Mouse (Mus musculus) hindbrain, embryonic 10.5 days (tissue): ENCODE data around the gene Fam181b. TPM values are rescaled to one million over a fixed set of nuclear protein-coding genes. Genes with fewer than 3 reads are reported as not detected.

ENCODE experiments used
- DNase-seq: peaks from one replicate; pipeline ENCODE4 v3.0.0-alpha.2; 2017; ENCODE audit warnings: low spot score
- H3K27ac ChIP-seq: fragments of 300-500 bp; sonication (generic); 2 replicates; pipeline ENCODE4 v1.5.1; 2016; ENCODE audit warnings: mild to moderate bottlenecking, moderate library complexity
- H3K27me3 ChIP-seq: fragments of 300-500 bp; sonication (generic); 2 replicates; pipeline ENCODE4 v1.6.1; 2016; ENCODE audit warnings: mild to moderate bottlenecking; ENCODE audit not compliant: poor library complexity, insufficient read depth, severe bottlenecking
- H3K36me3 ChIP-seq: fragments of 300-500 bp; sonication (generic); 2 replicates; pipeline ENCODE4 v1.6.1; 2016; ENCODE audit warnings: mild to moderate bottlenecking, moderate library complexity
- H3K4me1 ChIP-seq: fragments of 300-500 bp; sonication (generic); replicated peaks from 2 replicates; pipeline ENCODE4 v1.6.1; 2016; ENCODE audit warnings: mild to moderate bottlenecking
- H3K4me3 ChIP-seq: fragments of 300-500 bp; sonication (generic); 2 replicates; pipeline ENCODE4 v1.5.1; 2016; ENCODE audit warnings: mild to moderate bottlenecking, moderate library complexity
- H3K9me3 ChIP-seq: fragments of 300-500 bp; sonication (generic); 2 replicates; pipeline ENCODE4 v1.6.1; 2016; ENCODE audit warnings: mild to moderate bottlenecking, moderate library complexity
- WGBS: fragments of 180-500 bp; shearing (Covaris S2); methylation state at CpG from one replicate; pipeline ENCODE4 v1.1.7; 2016; 5-methylcytosine and 5-hydroxymethylcytosine counted together
- polyA plus RNA-seq: library from polyadenylated mRNA; unstranded; fragments of >200 nt; fragmentation: Nextera tagmentation; extraction: Ambion mirVana; gene quantifications from 2 replicates; pipeline ENCODE4 v1.2.1, GENCODE M21; 2016

Gene Fam181b
- polyA plus RNA-seq, 1 experiment from 2014 or later = 40.4 TPM

- Histone ChIP-seq H3K4me3 (peak overlapping the region; percentile 85), H3K27me3 (no peaks in the 10 kb centered on the region; the same call in 1 of the 2 replicates), H3K4me1 (peaks cover 58% of the 10 kb centered on the region), H3K36me3 (no peaks in the 10 kb centered on the region), H3K27ac (peak overlapping the region; percentile 93), H3K9me3 (no peaks in the 10 kb centered on the region)
- under 1% methylated on average over 45 of the region's 45 CpGs for WGBS
- DNase-seq = no peak
These were observed 1.2 kb downstream of the Fam181b start for GRCm38 (mm10) chr7:93080731-93081430.

- WGBS = 13% methylated on average over 11 of the region's 11 CpGs
- peak overlapping the region; percentile 40 for H3K4me3 ChIP-seq
These were observed 13.8 kb downstream of the Fam181b start for GRCm38 (mm10) chr7:93093371-93094058.

GRCm38 (mm10) chr7:93095511-93095910 is 15.8 kb downstream of the Fam181b start:
- peaks cover 25% of the 10 kb centered on the region for H3K4me1 ChIP-seq
- peak overlapping the region; percentile 66 for H3K27ac ChIP-seq
- H3K27me3 ChIP-seq = no peaks in the 10 kb centered on the region
- peak; percentile 68 for DNase-seq
- H3K4me3 ChIP-seq = peak overlapping the region; percentile 44
- H3K36me3 ChIP-seq = no peaks in the 10 kb centered on the region
- WGBS = 6% methylated on average over 8 of the region's 8 CpGs
- no peaks in the 10 kb centered on the region for H3K9me3 ChIP-seq

More at GRCm38 (mm10) chr7:93093371-93094058, 13.8 kb downstream of the Fam181b start:
- Histone ChIP-seq H3K27ac (peak overlapping the region; percentile 85), H3K27me3 (no peaks in the 10 kb centered on the region), H3K9me3 (no peaks in the 10 kb centered on the region), H3K36me3 (no peaks in the 10 kb centered on the region), H3K4me1 (peaks cover 25% of the 10 kb centered on the region)
- DNase-seq = peak; percentile 58

- no peak for DNase-seq
- Histone ChIP-seq H3K27me3 (no peaks in the 10 kb centered on the region), H3K9me3 (no peaks in the 10 kb centered on the region), H3K27ac (no peak overlapping the region), H3K36me3 (no peaks in the 10 kb centered on the region), H3K4me3 (no peak overlapping the region), H3K4me1 (no peaks in the 10 kb centered on the region)
- WGBS = 87% methylated on average over 2 of the region's 2 CpGs
These were observed 25.2 kb downstream of the Fam181b start for GRCm38 (mm10) chr7:93104776-93105340.

GRCm38 (mm10) chr7:93110370-93110965 is 30.8 kb downstream of the Fam181b start:
- Histone ChIP-seq H3K9me3 (no peaks in the 10 kb centered on the region), H3K4me3 (no peak overlapping the region), H3K36me3 (no peaks in the 10 kb centered on the region), H3K4me1 (no peaks in the 10 kb centered on the region), H3K27me3 (no peaks in the 10 kb centered on the region), H3K27ac (no peak overlapping the region)
- 84% methylated on average over 2 of the region's 2 CpGs for WGBS
- no peak for DNase-seq

GRCm38 (mm10) chr7:93111056-93111455 is 31.4 kb downstream of the Fam181b start:
- WGBS = 90% methylated on average over 6 of the region's 6 CpGs
- H3K4me3 ChIP-seq = no peak overlapping the region

GRCm38 (mm10) chr7:93117561-93117960 is 37.9 kb downstream of the Fam181b start:
- WGBS = 60% methylated on average over 1 of the region's 1 CpGs

More at GRCm38 (mm10) chr7:93111056-93111455, 31.4 kb downstream of the Fam181b start:
- DNase-seq = no peak
- Histone ChIP-seq H3K27me3 (no peaks in the 10 kb centered on the region), H3K9me3 (no peaks in the 10 kb centered on the region), H3K36me3 (no peaks in the 10 kb centered on the region), H3K27ac (no peak overlapping the region), H3K4me1 (no peaks in the 10 kb centered on the region)

GRCm38 (mm10) chr7:93123936-93124335 is 44.3 kb downstream of the Fam181b start:
- no peaks in the 10 kb centered on the region for H3K36me3 ChIP-seq
- WGBS = 68% methylated on average over 1 of the region's 1 CpGs
- H3K9me3 ChIP-seq = no peaks in the 10 kb centered on the region
- no peaks in the 10 kb centered on the region for H3K27me3 ChIP-seq
- no peak overlapping the region for H3K4me3 ChIP-seq
- H3K27ac ChIP-seq = no peak overlapping the region
- no peaks in the 10 kb centered on the region for H3K4me1 ChIP-seq
- no peak for DNase-seq

More at GRCm38 (mm10) chr7:93117561-93117960, 37.9 kb downstream of the Fam181b start:
- H3K36me3 ChIP-seq = no peaks in the 10 kb centered on the region
- no peaks in the 10 kb centered on the region for H3K9me3 ChIP-seq
- no peak overlapping the region for H3K4me3 ChIP-seq
- DNase-seq = no peak
- H3K4me1 ChIP-seq = no peaks in the 10 kb centered on the region
- no peak overlapping the region for H3K27ac ChIP-seq
- no peaks in the 10 kb centered on the region for H3K27me3 ChIP-seq

Other genes with a start within 250 kb of the Fam181b start
- 17.4 and 23.9 TPM in 2 replicates for gene Ddias, start 205.6 kb upstream of the Fam181b start, polyA plus RNA-seq
- gene Prcp, start 205.4 kb upstream of the Fam181b start, polyA plus RNA-seq = 19.8 and 22.5 TPM in 2 replicates